Mouse (Mus musculus): ENCODE measurements around the gene Hnrnpa0.

- TF ChIP-seq POLR2A (IDR thresholded peaks at IDR 0.05; ENCODE audit: control insufficient read depth, extremely low read depth, insufficient read depth, low read length, poor library complexity), result no peak
- no peak for TF ChIP-seq CTCF (IDR thresholded peaks at IDR 0.05; ENCODE audit: borderline replicate concordance, control insufficient read depth, extremely low read depth, insufficient read depth, low read length, poor library complexity)
Measured at GRCm38 (mm10) chr13:58131692-58132091, 3.3 kb upstream of the Hnrnpa0 start.
